Mouse (Mus musculus) embryonic facial prominence, embryonic 15.5 days (tissue): Measurements from ENCODE around the gene Synj2. TPM values are rescaled to one million over a fixed set of nuclear protein-coding genes. Genes with fewer than 3 reads are reported as not detected.

ENCODE experiments used
- ATAC-seq: fragments of 200-750 bp; cut with Nextera tagmentation; 2 replicates; pipeline ENCODE4 v1.8.0; 2017; ENCODE audit warnings: low read depth, moderate TSS enrichment; ENCODE audit not compliant: insufficient number of reproducible peaks, low FRiP score, low TSS enrichment
- H3K27ac ChIP-seq: fragments of 300-500 bp; sonication (generic); replicated peaks from 2 replicates; pipeline ENCODE4 v1.5.1; 2015; ENCODE audit warnings: mild to moderate bottlenecking, inconsistent platforms
- H3K27me3 ChIP-seq: fragments of 300-500 bp; sonication (generic); 2 replicates; pipeline ENCODE4 v1.6.1; 2015; ENCODE audit warnings: inconsistent platforms
- H3K36me3 ChIP-seq: fragments of 300-500 bp; sonication (generic); 2 replicates; pipeline ENCODE4 v1.6.1; 2015; ENCODE audit warnings: mild to moderate bottlenecking, inconsistent platforms
- H3K4me1 ChIP-seq: fragments of 300-500 bp; sonication (generic); 2 replicates; pipeline ENCODE4 v1.6.1; 2015; ENCODE audit warnings: inconsistent platforms
- H3K4me2 ChIP-seq: fragments of 300-500 bp; sonication (generic); replicated peaks from 2 replicates; pipeline ENCODE4 v1.6.1; 2015; ENCODE audit warnings: mild to moderate bottlenecking, inconsistent platforms
- H3K4me3 ChIP-seq: fragments of 300-500 bp; sonication (generic); replicated peaks from 2 replicates; pipeline ENCODE4 v1.5.1; 2015; ENCODE audit warnings: mild to moderate bottlenecking, inconsistent platforms
- H3K9ac ChIP-seq: fragments of 300-500 bp; sonication (generic); 2 replicates; pipeline ENCODE4 v1.6.1; 2015; ENCODE audit warnings: inconsistent platforms
- H3K9me3 ChIP-seq: fragments of 300-500 bp; sonication (generic); replicated peaks from 2 replicates; pipeline ENCODE4 v1.6.1; 2016; ENCODE audit warnings: inconsistent platforms
- WGBS: fragments of 180-500 bp; shearing (Covaris S2); methylation state at CpG from one replicate; pipeline ENCODE4 v1.1.7; 2015; 5-methylcytosine and 5-hydroxymethylcytosine counted together
- polyA plus RNA-seq: library from polyadenylated mRNA; unstranded; fragments of >200 nt; fragmentation: Nextera tagmentation; extraction: Ambion mirVana; gene quantifications from 2 replicates; pipeline ENCODE4 v1.2.1, GENCODE M21; 2015

The Synj2 gene
- polyA plus RNA-seq, 1 experiment from 2014 or later: 4.0 TPM

GRCm38 (mm10) chr17:6062793-6063192 lies 121.7 kb downstream of the Synj2 start:
- WGBS: 71% methylated on average over 8 of the region's 8 CpGs
- Histone ChIP-seq H3K9ac (no peak overlapping the region), H3K27me3 (no peaks in the 10 kb centered on the region), H3K4me1 (no peaks in the 10 kb centered on the region), H3K4me2 (no peak overlapping the region), H3K4me3 (no peak overlapping the region), H3K36me3 (peaks cover 51% of the 10 kb centered on the region), H3K27ac (no peak overlapping the region), H3K9me3 (no peaks in the 10 kb centered on the region)
- no peak for ATAC-seq

DNA sequence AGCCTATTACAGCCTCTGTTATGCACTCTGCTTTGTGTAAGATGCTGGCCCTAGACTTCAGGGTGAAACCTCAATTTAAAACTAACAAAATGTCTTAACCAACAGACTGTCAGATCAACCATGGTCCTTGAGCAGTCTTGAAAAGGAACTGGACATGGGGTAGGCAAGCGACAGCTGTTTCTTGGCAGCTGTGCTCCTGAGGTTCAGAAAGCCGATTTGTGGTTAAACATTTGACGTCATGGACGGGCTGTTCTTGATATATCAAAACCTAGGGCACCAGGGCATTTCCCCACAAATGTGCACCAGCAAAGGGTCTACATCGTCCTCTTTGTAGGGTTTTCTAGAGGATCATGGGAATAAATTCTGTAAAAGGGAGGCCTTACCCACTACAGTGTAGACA lies 122.5 kb downstream of the Synj2 start:
- no peak for ATAC-seq
- peaks cover 51% of the 10 kb centered on the region for H3K36me3 ChIP-seq

DNA sequence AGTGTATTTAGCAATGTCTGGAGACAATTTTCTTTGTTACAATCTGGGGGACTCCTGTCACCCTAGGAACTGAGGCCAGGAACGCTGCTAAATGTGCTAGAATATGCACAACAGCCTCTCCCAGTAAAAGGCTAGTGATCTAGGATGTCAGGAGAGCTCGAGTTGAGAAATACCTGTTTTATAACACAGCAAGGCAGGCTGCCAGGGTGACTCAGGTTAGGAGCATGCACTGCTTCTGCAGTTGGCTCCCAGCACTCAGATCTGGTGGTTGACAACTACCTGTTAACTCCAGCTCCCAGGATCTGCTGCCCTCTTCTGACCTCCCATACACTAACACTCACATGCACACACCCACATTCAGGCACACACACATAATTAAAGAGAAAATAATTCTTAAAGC lies 124.9 kb downstream of the Synj2 start:
- Histone ChIP-seq H3K27ac (no peak overlapping the region), H3K4me3 (no peak overlapping the region), H3K9ac (no peak overlapping the region), H3K9me3 (no peaks in the 10 kb centered on the region), H3K4me1 (no peaks in the 10 kb centered on the region), H3K36me3 (peaks cover 62% of the 10 kb centered on the region), H3K27me3 (no peaks in the 10 kb centered on the region), H3K4me2 (no peak overlapping the region)
- 83% methylated on average over 2 of the region's 2 CpGs for WGBS
- ATAC-seq: no peak

More for the DNA sequence above, 122.5 kb downstream of the Synj2 start:
- 82% methylated on average over 5 of the region's 5 CpGs for WGBS
- Histone ChIP-seq H3K27ac (no peak overlapping the region), H3K9me3 (no peaks in the 10 kb centered on the region), H3K4me1 (no peaks in the 10 kb centered on the region), H3K4me2 (no peak overlapping the region), H3K4me3 (no peak overlapping the region), H3K27me3 (no peaks in the 10 kb centered on the region), H3K9ac (no peak overlapping the region)

DNA sequence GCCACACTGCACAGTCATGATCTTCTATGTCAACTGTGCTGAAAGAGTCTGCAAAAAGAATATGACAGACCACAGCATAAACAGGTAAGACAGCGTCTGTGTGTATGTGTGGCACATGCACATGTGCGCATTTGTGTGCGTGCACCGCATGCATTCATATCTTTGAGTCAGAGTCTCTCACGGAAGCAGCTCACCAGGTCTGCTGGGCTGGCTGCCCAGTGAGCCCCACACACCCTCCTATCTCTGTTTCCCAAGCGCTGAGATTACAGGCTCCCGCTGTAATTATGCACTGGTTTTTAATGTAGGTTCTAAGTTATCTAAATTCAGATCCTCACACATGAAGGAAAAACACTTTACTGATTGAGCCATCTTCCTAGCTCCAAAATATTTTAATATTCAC lies 126.5 kb downstream of the Synj2 start:
- H3K4me3 ChIP-seq: no peak overlapping the region
- H3K4me2 ChIP-seq: no peak overlapping the region
- ATAC-seq: no peak
- no peaks in the 10 kb centered on the region for H3K4me1 ChIP-seq
- H3K9ac ChIP-seq: no peak overlapping the region
- WGBS: 92% methylated on average over 7 of the region's 7 CpGs
- peaks cover 65% of the 10 kb centered on the region for H3K36me3 ChIP-seq
- H3K27me3 ChIP-seq: no peaks in the 10 kb centered on the region
- H3K27ac ChIP-seq: no peak overlapping the region
- H3K9me3 ChIP-seq: no peaks in the 10 kb centered on the region

GRCm38 (mm10) chr17:6069866-6070265 lies 128.8 kb downstream of the Synj2 start:
- Histone ChIP-seq H3K36me3 (peaks cover 57% of the 10 kb centered on the region), H3K4me2 (no peak overlapping the region)

GRCm38 (mm10) chr17:6073405-6073804 lies 132.3 kb downstream of the Synj2 start:
- H3K4me1 ChIP-seq: peaks cover 3% of the 10 kb centered on the region; the same call in 1 of the 2 replicates
- no peaks in the 10 kb centered on the region for H3K27me3 ChIP-seq
- peaks cover 37% of the 10 kb centered on the region for H3K36me3 ChIP-seq
- no peak overlapping the region for H3K4me3 ChIP-seq
- H3K27ac ChIP-seq: no peak overlapping the region
- H3K9me3 ChIP-seq: no peaks in the 10 kb centered on the region
- no peak overlapping the region for H3K4me2 ChIP-seq
- WGBS: 72% methylated on average over 7 of the region's 7 CpGs
- H3K9ac ChIP-seq: no peak overlapping the region
- ATAC-seq: no peak

More at GRCm38 (mm10) chr17:6069866-6070265, 128.8 kb downstream of the Synj2 start:
- H3K4me1 ChIP-seq: no peaks in the 10 kb centered on the region
- no peaks in the 10 kb centered on the region for H3K27me3 ChIP-seq
- H3K27ac ChIP-seq: no peak overlapping the region
- no peak overlapping the region for H3K9ac ChIP-seq
- 91% methylated on average over 6 of the region's 6 CpGs for WGBS
- no peaks in the 10 kb centered on the region for H3K9me3 ChIP-seq
- no peak for ATAC-seq
- no peak overlapping the region for H3K4me3 ChIP-seq

GRCm38 (mm10) chr17:6079287-6080122 lies 138.4 kb downstream of the Synj2 start, which contains the start of the genes Serac1 and Gtf2h5:
Gene Serac1, minus strand, starts transcription at chr17:6079741.
Gene Gtf2h5, plus strand, starts transcription at chr17:6079786.
- H3K27me3 ChIP-seq: no peaks in the 10 kb centered on the region
- peak; percentile 96 for ATAC-seq
- H3K4me3 ChIP-seq: peak within 1 kb of the TSS; percentile 65
- WGBS: under 1% methylated on average over 70 of the region's 70 CpGs
- H3K4me1 ChIP-seq: peaks cover 13% of the 10 kb centered on the region
- H3K27ac ChIP-seq: peak within 1 kb of the TSS; percentile 88
- H3K9me3 ChIP-seq: no peaks in the 10 kb centered on the region
- H3K9ac ChIP-seq: peak within 1 kb of the TSS; percentile 71
- peaks cover 7% of the 10 kb centered on the region for H3K36me3 ChIP-seq
- peak within 1 kb of the TSS; percentile 78 for H3K4me2 ChIP-seq

GRCm38 (mm10) chr17:6083323-6083890 lies 142.3 kb downstream of the Synj2 start:
- H3K36me3 ChIP-seq: peaks cover 34% of the 10 kb centered on the region
- H3K4me2 ChIP-seq: no peak overlapping the region
- H3K27ac ChIP-seq: no peak overlapping the region
- ATAC-seq: no peak
- H3K4me1 ChIP-seq: peaks cover 10% of the 10 kb centered on the region
- 73% methylated on average over 5 of the region's 5 CpGs for WGBS
- H3K9me3 ChIP-seq: no peaks in the 10 kb centered on the region
- no peak overlapping the region for H3K4me3 ChIP-seq
- H3K27me3 ChIP-seq: no peaks in the 10 kb centered on the region
- no peak overlapping the region for H3K9ac ChIP-seq

- Histone ChIP-seq H3K9me3 (no peaks in the 10 kb centered on the region), H3K9ac (no peak overlapping the region), H3K4me2 (no peak overlapping the region), H3K4me3 (no peak overlapping the region), H3K27ac (no peak overlapping the region), H3K4me1 (no peaks in the 10 kb centered on the region), H3K36me3 (peaks cover 21% of the 10 kb centered on the region; the same call in 1 of the 2 replicates), H3K27me3 (no peaks in the 10 kb centered on the region)
- ATAC-seq: no peak
- WGBS: 89% methylated on average over 6 of the region's 6 CpGs
Measured at GRCm38 (mm10) chr17:6091604-6092003, 150.5 kb downstream of the Synj2 start.
